Mouse (Mus musculus): ENCODE data around the gene Tmem200a.

- TF ChIP-seq CTCF (IDR thresholded peaks at IDR 0.05; ENCODE audit: low read depth, low read length), result no peak
- TF ChIP-seq TAL1 (conservative IDR thresholded peaks at IDR 0.05; ENCODE audit: low read depth, low read length), result no peak
- TF ChIP-seq GATA1 (IDR thresholded peaks at IDR 0.05; ENCODE audit: borderline replicate concordance, low read length), result no peak
- no peak for TF ChIP-seq POLR2AphosphoS5 (IDR thresholded peaks at IDR 0.05; ENCODE audit: insufficient replicate concordance, low read depth, low read length)
These were observed 210.1 kb downstream of the Tmem200a start for GRCm38 (mm10) chr10:25868739-25869138.
